Mouse (Mus musculus) testis, adult 2 months (tissue): ENCODE measurements around the gene Csf3r.

Source experiments
- CTCF ChIP-seq: fragments of 200-500 bp; IDR thresholded peaks from 2 replicates; pipeline ENCODE4 v1.5.1; 2012; ENCODE audit warnings: low read depth, mild to moderate bottlenecking, inconsistent platforms, low read length, moderate library complexity; ENCODE audit not compliant: control insufficient read depth, insufficient read depth, insufficient replicate concordance
- POLR2A ChIP-seq: fragments of 200-500 bp; IDR thresholded peaks from 2 replicates; pipeline ENCODE4 v1.6.1; 2012; ENCODE audit warnings: low read depth, mild to moderate bottlenecking, inconsistent platforms, low read length, moderate library complexity; ENCODE audit not compliant: control insufficient read depth

DNA sequence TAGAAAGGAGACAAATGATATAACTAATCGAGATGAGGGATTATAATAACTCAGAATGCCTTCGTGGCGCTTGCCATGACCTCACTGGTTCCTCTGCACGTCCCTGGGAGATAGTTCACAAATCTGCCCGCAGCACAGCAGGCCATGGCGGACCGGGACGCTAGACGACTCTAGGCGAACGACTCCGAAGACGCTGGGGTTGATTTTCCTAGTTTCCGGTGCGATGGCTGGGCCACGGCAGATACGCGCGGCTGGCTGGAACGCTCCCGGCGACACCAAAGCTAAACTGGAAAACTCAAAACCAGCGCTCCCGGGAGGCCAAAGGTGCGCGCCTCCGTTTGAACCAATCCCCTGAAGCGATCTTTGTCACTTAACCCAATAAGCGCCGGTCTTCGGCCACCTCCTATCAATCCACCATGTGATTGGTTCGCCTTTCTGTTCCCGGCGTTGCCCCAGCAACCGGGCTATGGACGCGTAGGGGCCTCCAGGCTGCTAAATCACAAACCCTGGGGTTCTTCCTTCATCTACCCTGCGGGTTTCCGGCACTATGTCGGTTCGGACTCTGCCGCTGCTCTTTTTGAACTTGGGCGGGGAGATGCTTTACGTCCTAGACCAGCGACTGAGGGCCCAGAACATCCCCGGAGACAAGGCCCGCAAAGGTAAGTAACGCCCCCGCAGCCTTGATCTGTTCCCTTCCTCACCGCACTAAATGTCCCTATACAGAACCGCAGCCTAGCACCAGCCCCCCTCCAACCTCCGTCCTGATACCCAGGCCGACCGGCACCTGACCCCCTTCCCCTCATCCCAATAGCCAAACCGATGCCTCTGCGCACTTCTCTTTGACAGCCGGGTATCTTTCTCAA is 34.0 kb downstream of the Csf3r start, which contains the start of gene Oscp1:
- TF ChIP-seq POLR2A (peak; percentile 47; the same call in 1 of the 2 replicates), CTCF (no peak)
